Mouse (Mus musculus): ENCODE data around the gene Pbxip1.

Gene Pbxip1

DNA sequence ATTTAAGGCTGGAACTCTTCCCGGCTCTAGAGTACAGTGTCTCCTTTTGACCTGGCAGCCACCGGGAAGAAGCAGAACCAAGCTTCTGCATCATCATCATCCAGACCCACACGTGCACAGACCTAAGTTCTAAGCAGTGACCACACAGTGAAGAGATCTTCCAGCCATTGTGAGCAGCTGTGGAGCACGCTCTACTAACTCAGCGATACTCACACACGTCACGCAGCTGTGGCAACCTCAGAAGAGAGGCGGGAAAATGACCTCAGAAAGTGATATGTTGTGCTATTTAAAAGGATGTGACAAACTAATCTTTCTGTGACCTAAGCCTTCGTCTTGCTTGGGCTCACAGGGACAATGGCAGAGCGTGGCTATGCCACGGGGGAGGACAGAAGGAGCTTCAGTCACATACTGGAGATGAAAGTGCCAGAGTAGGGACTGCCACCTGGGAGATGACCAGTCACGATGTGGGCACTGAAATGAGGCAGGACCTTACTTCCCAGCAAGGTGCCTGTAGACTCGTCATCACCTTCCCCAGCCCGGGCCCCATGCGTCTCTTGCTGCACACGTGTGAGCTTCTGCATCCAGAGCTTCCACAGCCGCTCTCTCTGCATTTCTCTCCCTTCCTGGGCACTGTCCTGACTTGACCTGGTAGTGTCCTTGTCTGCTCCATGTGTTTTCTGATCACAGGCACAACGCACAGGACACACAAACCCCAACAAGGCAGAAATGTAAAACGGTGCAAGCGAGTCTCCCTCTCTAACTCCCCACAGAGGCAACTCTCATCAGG is 50.6 kb downstream of the Pbxip1 start:
- no peak for DNase-seq

DNA sequence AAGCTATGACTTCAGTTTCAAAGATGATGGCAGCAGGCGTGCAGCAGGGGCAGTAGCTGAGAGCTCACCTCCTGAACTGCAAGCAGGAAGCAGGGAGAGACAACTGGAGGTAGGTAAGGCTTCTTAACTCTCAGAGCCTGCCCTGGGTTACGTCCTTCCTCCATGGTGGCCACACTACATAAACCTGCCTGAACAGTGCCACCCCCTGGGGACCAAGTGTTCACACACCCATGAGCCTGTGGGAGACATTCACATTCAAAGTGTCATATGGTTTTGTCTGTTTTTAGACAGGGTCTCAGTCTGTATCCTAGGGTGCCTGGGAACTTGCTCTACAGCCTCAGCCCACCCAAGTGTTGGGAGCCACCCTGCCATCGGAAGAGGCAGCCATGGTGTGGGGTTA is 54.3 kb downstream of the Pbxip1 start:
- no peak for DNase-seq

DNA sequence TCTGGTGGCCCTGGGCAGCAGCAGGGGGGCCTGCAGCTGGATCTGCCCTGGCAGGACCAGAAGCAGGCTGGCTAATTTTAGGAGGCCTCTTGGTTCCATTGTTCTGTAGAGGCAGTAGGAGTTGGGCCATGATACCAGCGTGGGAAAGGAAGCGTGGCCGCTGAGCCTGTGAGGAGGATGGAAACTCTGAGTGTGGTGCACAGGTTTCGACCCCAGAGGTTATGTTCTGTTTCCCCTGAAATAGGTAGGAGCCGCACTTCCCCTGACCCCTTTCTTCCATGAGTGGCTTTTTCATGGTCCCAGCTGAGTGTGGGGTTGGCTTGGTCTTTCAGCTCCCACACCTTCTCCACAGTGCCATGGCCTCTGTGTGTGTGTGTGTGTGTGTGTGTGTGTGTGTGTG is 55.1 kb downstream of the Pbxip1 start:
- no peak for DNase-seq

DNA sequence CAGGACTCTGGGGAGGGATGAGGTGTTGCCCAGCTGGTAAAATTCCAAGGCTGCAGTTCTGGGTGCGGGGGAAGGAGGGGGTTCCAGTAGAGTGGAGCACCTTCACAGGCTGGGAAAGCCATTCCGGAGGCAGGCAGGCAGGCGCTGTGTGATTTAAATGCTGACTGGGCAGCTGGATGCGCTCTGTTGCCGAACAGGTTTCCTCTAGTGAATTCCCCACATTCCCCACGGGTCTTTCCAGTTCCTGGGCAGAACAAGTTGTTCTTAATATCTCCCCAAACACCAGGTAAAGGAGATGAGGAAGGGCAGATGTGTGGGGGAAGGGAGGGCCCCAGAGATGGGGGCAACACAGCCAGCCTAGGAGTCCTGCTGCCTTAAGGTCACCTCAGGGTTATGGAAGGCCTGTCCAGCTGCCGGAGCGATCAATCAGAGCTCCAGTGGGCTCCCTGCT is 56.2 kb downstream of the Pbxip1 start:
- DNase-seq: peak; percentile 70 to 91

DNA sequence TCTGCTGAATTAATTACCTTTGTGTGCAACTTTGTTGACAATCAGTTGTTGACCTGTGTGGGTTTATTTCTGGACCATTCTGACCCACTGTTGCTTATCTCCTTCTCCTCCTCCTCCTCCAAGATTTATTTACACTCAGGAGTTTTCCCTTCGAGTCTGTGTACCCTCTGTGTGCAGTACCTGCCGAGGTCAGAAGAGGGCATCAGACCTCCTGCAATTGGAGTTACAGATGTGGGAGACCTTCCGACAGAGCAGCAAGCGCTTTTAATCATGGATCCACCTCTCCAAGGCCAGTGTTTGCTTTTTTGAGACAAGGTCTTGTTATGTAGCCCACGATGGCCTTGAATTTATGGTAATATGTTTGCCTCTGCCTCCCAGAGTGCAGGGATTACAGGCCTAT is 58.1 kb downstream of the Pbxip1 start:
- DNase-seq: no peak

DNA sequence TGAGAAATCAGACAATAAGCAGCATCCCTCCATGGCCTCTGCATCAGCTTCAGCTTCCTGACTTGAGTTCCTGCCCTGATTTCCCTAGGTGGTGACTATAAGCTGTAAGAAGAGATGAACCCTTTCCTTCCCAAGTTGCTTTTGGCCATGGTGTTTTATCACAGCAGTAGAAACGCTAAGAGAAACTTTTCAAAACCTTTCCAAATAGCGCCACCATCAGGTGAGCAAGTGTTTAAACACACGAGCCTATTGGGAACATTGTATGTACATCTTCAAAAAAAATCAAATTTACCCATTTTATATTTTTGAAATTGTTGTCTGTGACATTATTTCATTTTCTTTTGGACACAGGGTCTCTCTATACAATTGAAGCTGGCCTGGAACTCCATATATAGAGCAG is 59.9 kb downstream of the Pbxip1 start:
- DNase-seq: no peak

DNA sequence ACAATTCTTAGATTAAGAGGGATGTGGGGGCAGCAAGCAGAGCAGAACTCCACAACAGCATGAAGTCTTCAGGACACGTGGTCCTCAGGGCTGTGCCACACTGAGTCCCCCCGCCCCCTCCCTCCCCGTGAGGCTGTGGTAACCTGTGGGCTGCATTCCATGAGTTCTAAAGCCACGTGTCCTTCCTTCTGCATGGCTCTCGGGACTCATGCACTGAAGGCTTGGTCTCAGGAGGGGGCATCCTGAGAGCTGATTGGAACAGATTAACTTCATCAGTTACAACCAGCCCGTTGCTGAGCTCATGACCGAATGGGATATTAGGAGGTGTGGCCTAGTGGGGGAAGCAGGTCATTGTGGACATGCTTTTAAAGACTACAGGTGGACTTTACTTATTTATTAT is 63.2 kb downstream of the Pbxip1 start:
- no peak for DNase-seq

Data from kidney, postnatal 25 days (tissue).